Mouse (Mus musculus) liver (tissue): ENCODE measurements around the gene Dhx58.
"Not testable (repeated sequence)": the region's sequence is repeated elsewhere in the genome, so short reads cannot be mapped to it uniquely, and the experiment has no call there.

Experiments
- DNase-seq: peaks from one replicate; pipeline ENCODE4 v3.0.0-alpha.2; 2020; ENCODE audit warnings: mixed read lengths

Dhx58 gene

GRCm38 (mm10) chr11:100697921-100698320, 6.2 kb downstream of the Dhx58 start:
- DNase-seq: no peak

- peak; percentile 71 for DNase-seq
These were observed 9.1 kb downstream of the Dhx58 start for GRCm38 (mm10) chr11:100694926-100695325.

GRCm38 (mm10) chr11:100693154-100693553, 10.9 kb downstream of the Dhx58 start:
- no peak for DNase-seq

- no peak for DNase-seq
These were observed 11.9 kb downstream of the Dhx58 start, which contains the start of gene Zfp385c for GRCm38 (mm10) chr11:100692164-100692616. Zfp385c (minus strand) TSS chr11:100692455.

- no peak for DNase-seq
These were observed 13.7 kb downstream of the Dhx58 start for GRCm38 (mm10) chr11:100690389-100690788.

- no peak for DNase-seq
These were observed 15.6 kb downstream of the Dhx58 start for GRCm38 (mm10) chr11:100688443-100688842.

GRCm38 (mm10) chr11:100687265-100687664, 16.8 kb downstream of the Dhx58 start:
- DNase-seq: no peak

GRCm38 (mm10) chr11:100685371-100685770, 18.7 kb downstream of the Dhx58 start:
- no peak for DNase-seq

- DNase-seq: no peak
These were observed 20.0 kb downstream of the Dhx58 start for GRCm38 (mm10) chr11:100684084-100684483.

- DNase-seq: no peak
These were observed 21.5 kb downstream of the Dhx58 start for GRCm38 (mm10) chr11:100682526-100682925.

GRCm38 (mm10) chr11:100681826-100682225, 22.2 kb downstream of the Dhx58 start:
- no peak for DNase-seq

GRCm38 (mm10) chr11:100677810-100678209, 26.3 kb downstream of the Dhx58 start:
- DNase-seq: no peak

- DNase-seq: peak; percentile 12
These were observed 30.9 kb downstream of the Dhx58 start for GRCm38 (mm10) chr11:100673169-100673568.

GRCm38 (mm10) chr11:100671956-100672355, 32.1 kb downstream of the Dhx58 start:
- no peak for DNase-seq

GRCm38 (mm10) chr11:100671049-100671448, 33.0 kb downstream of the Dhx58 start:
- DNase-seq: no peak

GRCm38 (mm10) chr11:100659806-100660205, 44.3 kb downstream of the Dhx58 start:
- no peak for DNase-seq

GRCm38 (mm10) chr11:100656458-100656857, 47.6 kb downstream of the Dhx58 start:
- DNase-seq: no peak

GRCm38 (mm10) chr11:100655589-100655988, 48.5 kb downstream of the Dhx58 start:
- DNase-seq: not testable (repeated sequence)

- no peak for DNase-seq
These were observed 52.3 kb downstream of the Dhx58 start for GRCm38 (mm10) chr11:100651748-100652147.

GRCm38 (mm10) chr11:100651205-100651604, 52.9 kb downstream of the Dhx58 start:
- DNase-seq: no peak

- no peak for DNase-seq
These were observed 55.7 kb downstream of the Dhx58 start for GRCm38 (mm10) chr11:100648405-100648804.

GRCm38 (mm10) chr11:100646265-100646664, 57.8 kb downstream of the Dhx58 start:
- peak; percentile 72 for DNase-seq
